Mouse (Mus musculus) neural tube, embryonic 14.5 days (tissue): ENCODE measurements around the gene Psmd12. TPM values are rescaled to one million over a fixed set of nuclear protein-coding genes. Genes with fewer than 3 reads are reported as not detected.

ENCODE experiments used
- ATAC-seq: fragments of 200-750 bp; cut with Nextera tagmentation; 2 replicates; pipeline ENCODE4 v1.8.0; 2017; ENCODE audit warnings: low read depth, mild to moderate bottlenecking, moderate TSS enrichment, moderate library complexity
- H3K27ac ChIP-seq: fragments of 300-500 bp; sonication (generic); 2 replicates; pipeline ENCODE4 v1.5.1; 2014; ENCODE audit warnings: low read depth, mild to moderate bottlenecking, control low read depth, low read length, moderate library complexity, mixed read lengths
- H3K27me3 ChIP-seq: fragments of 300-500 bp; sonication (generic); 2 replicates; pipeline ENCODE4 v1.6.1; 2014; ENCODE audit warnings: low read length; ENCODE audit not compliant: control insufficient read depth, insufficient read depth
- H3K36me3 ChIP-seq: fragments of 300-500 bp; sonication (generic); 2 replicates; pipeline ENCODE4 v1.6.1; 2014; ENCODE audit warnings: low read length, mixed read lengths; ENCODE audit not compliant: control insufficient read depth, insufficient read depth
- H3K4me1 ChIP-seq: fragments of 300-500 bp; sonication (generic); 2 replicates; pipeline ENCODE4 v1.6.1; 2014; ENCODE audit warnings: low read length; ENCODE audit not compliant: control insufficient read depth, insufficient read depth
- H3K4me2 ChIP-seq: fragments of 300-500 bp; sonication (generic); 2 replicates; pipeline ENCODE4 v1.6.1; 2014; ENCODE audit warnings: mild to moderate bottlenecking, low read depth, low read length, control low read depth
- H3K4me3 ChIP-seq: fragments of 300-500 bp; sonication (generic); 2 replicates; pipeline ENCODE4 v1.5.1; 2014; ENCODE audit warnings: low read depth, low read length, control low read depth, mixed read lengths
- H3K9ac ChIP-seq: fragments of 300-500 bp; sonication (generic); replicated peaks from 2 replicates; pipeline ENCODE4 v1.6.1; 2014; ENCODE audit warnings: low read depth, mild to moderate bottlenecking, control low read depth, low read length, mixed read lengths
- H3K9me3 ChIP-seq: fragments of 300-500 bp; sonication (generic); 2 replicates; pipeline ENCODE4 v1.6.1; 2016; ENCODE audit warnings: low read length; ENCODE audit not compliant: control insufficient read depth
- WGBS: fragments of 180-500 bp; shearing (Covaris S2); extraction: QIAGEN DNeasy Blood & Tissue Kit; methylation state at CpG from one replicate; pipeline ENCODE4 v1.1.7; 2014; 5-methylcytosine and 5-hydroxymethylcytosine counted together
- polyA plus RNA-seq: library from polyadenylated mRNA; unstranded; fragments of >200 nt; fragmentation: Nextera tagmentation; extraction: Ambion mirVana; gene quantifications from 2 replicates; pipeline ENCODE4 v1.2.1, GENCODE M21; 2014

Gene Psmd12
- polyA plus RNA-seq, 1 experiment from 2014 or later, result 159 TPM

DNA sequence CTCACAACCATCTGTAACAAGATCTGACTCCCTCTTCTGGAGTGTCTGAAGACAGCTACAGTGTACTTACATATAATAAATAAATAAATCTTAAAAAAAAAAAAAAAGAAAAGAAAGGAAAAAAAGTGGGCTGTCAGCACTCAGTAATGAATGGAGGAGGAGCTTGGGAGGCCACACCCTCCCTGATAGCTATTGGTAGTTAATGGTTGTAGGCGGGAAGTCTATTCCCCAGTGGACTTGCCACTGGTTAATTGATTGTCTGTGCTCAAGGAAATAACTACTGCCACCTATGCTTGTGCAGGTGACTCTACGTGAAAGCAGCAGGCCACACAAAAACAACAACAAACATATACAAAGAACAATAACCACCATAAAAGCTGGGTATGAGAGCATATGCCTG lies 37.1 kb downstream of the Psmd12 start:
- Histone ChIP-seq H3K36me3 (no peaks in the 10 kb centered on the region), H3K4me1 (no peaks in the 10 kb centered on the region)
- 98% methylated on average over 2 of the region's 2 CpGs for WGBS

GRCm38 (mm10) chr11:107518645-107519429 lies 39.6 kb downstream of the Psmd12 start:
- no peak overlapping the region for H3K9ac ChIP-seq
- no peaks in the 10 kb centered on the region for H3K27me3 ChIP-seq
- 85% methylated on average over 5 of the region's 5 CpGs for WGBS
- no peak overlapping the region for H3K4me3 ChIP-seq
- H3K27ac ChIP-seq, result no peak overlapping the region
- no peak overlapping the region for H3K4me2 ChIP-seq
- H3K4me1 ChIP-seq, result no peaks in the 10 kb centered on the region
- no peaks in the 10 kb centered on the region for H3K9me3 ChIP-seq
- ATAC-seq, result no peak
- H3K36me3 ChIP-seq, result no peaks in the 10 kb centered on the region

More for the DNA sequence above, 37.1 kb downstream of the Psmd12 start:
- no peak for ATAC-seq
- Histone ChIP-seq H3K27me3 (no peaks in the 10 kb centered on the region), H3K9me3 (no peaks in the 10 kb centered on the region), H3K4me3 (no peak overlapping the region), H3K27ac (no peak overlapping the region), H3K4me2 (no peak overlapping the region), H3K9ac (no peak overlapping the region)

- no peaks in the 10 kb centered on the region for H3K27me3 ChIP-seq
- 50% methylated on average over 1 of the region's 1 CpGs for WGBS
- H3K9me3 ChIP-seq, result no peaks in the 10 kb centered on the region
- no peak overlapping the region for H3K9ac ChIP-seq
- no peak overlapping the region for H3K27ac ChIP-seq
- H3K4me2 ChIP-seq, result no peak overlapping the region
- H3K36me3 ChIP-seq, result no peaks in the 10 kb centered on the region
- ATAC-seq, result no peak
- H3K4me3 ChIP-seq, result no peak overlapping the region
- no peaks in the 10 kb centered on the region for H3K4me1 ChIP-seq
Measured at GRCm38 (mm10) chr11:107521153-107521552, 41.9 kb downstream of the Psmd12 start.

- no peaks in the 10 kb centered on the region for H3K36me3 ChIP-seq
- H3K27ac ChIP-seq, result no peak overlapping the region
- 68% methylated on average over 1 of the region's 1 CpGs for WGBS
- no peaks in the 10 kb centered on the region for H3K4me1 ChIP-seq
- no peaks in the 10 kb centered on the region for H3K9me3 ChIP-seq
- H3K27me3 ChIP-seq, result no peaks in the 10 kb centered on the region
- no peak overlapping the region for H3K4me3 ChIP-seq
- no peak overlapping the region for H3K4me2 ChIP-seq
- H3K9ac ChIP-seq, result no peak overlapping the region
- no peak for ATAC-seq
Measured at GRCm38 (mm10) chr11:107524966-107525365, 45.7 kb downstream of the Psmd12 start.

GRCm38 (mm10) chr11:107527632-107528031 lies 48.3 kb downstream of the Psmd12 start:
- H3K27ac ChIP-seq, result no peak overlapping the region
- no peak overlapping the region for H3K4me3 ChIP-seq
- H3K4me1 ChIP-seq, result no peaks in the 10 kb centered on the region
- no peaks in the 10 kb centered on the region for H3K36me3 ChIP-seq
- WGBS, result 7% methylated on average over 3 of the region's 3 CpGs
- ATAC-seq, result no peak
- no peaks in the 10 kb centered on the region for H3K9me3 ChIP-seq
- H3K4me2 ChIP-seq, result no peak overlapping the region
- no peak overlapping the region for H3K9ac ChIP-seq
- no peaks in the 10 kb centered on the region for H3K27me3 ChIP-seq

GRCm38 (mm10) chr11:107529320-107529719 lies 50.0 kb downstream of the Psmd12 start:
- Histone ChIP-seq H3K9ac (no peak overlapping the region), H3K36me3 (no peaks in the 10 kb centered on the region), H3K4me2 (no peak overlapping the region), H3K27ac (no peak overlapping the region), H3K4me1 (no peaks in the 10 kb centered on the region), H3K27me3 (no peaks in the 10 kb centered on the region), H3K9me3 (no peaks in the 10 kb centered on the region), H3K4me3 (no peak overlapping the region)
- WGBS, result 40% methylated on average over 8 of the region's 8 CpGs
- no peak for ATAC-seq

- ATAC-seq, result no peak
- H3K9me3 ChIP-seq, result no peaks in the 10 kb centered on the region
- H3K4me1 ChIP-seq, result no peaks in the 10 kb centered on the region
- H3K4me3 ChIP-seq, result no peak overlapping the region
- no peaks in the 10 kb centered on the region for H3K27me3 ChIP-seq
- no peak overlapping the region for H3K27ac ChIP-seq
- H3K9ac ChIP-seq, result no peak overlapping the region
- WGBS, result 74% methylated on average over 4 of the region's 4 CpGs
- H3K36me3 ChIP-seq, result no peaks in the 10 kb centered on the region
- H3K4me2 ChIP-seq, result no peak overlapping the region
Measured at GRCm38 (mm10) chr11:107531445-107531844, 52.2 kb downstream of the Psmd12 start.

DNA sequence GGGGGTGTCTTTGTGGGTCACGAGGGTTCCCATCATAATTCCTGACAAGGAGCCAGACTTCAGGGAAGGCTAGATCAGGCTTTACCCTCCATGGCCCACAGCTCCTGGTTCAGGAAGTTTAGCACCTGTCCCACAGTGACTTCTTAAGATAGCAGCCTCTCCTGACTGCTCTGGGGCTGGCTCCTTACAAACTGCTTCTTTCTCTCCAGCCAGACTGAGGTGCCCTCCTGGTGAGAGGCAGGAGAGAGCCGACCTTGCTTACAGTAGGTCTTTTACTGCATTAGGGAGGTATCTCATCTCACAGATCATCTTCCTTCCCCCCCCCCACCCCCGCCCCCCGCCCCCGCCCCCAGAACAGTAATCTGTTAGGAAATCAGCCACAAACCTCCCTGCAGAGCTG lies 53.0 kb downstream of the Psmd12 start:
- no peak for ATAC-seq
- H3K9me3 ChIP-seq, result no peaks in the 10 kb centered on the region
- WGBS, result 50% methylated on average over 5 of the region's 5 CpGs
- H3K27me3 ChIP-seq, result no peaks in the 10 kb centered on the region
- H3K4me1 ChIP-seq, result no peaks in the 10 kb centered on the region
- no peak overlapping the region for H3K9ac ChIP-seq
- H3K36me3 ChIP-seq, result no peaks in the 10 kb centered on the region
- no peak overlapping the region for H3K27ac ChIP-seq
- H3K4me3 ChIP-seq, result no peak overlapping the region
- no peak overlapping the region for H3K4me2 ChIP-seq

DNA sequence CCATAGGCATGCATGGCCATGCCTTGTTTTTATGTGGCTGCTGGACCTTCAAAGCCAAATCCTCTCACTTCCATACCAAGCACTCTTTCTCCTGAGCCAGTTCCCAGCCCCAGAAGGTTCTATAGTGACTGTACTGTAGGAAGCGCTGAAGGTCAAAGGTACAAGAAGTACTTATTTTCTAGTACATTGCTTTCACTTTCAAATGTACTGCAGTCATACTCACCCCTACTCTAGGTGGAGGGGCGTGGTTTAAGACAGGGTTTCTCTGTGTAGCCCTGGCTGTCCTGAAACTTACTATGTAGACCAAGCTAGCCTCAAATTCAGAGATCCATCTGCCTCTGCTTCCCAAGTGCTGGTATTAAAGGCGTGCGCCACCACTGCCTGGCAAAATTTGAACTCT lies 59.7 kb downstream of the Psmd12 start:
- 93% methylated on average over 4 of the region's 4 CpGs for WGBS
- no peaks in the 10 kb centered on the region for H3K9me3 ChIP-seq
- ATAC-seq, result no peak
- H3K9ac ChIP-seq, result no peak overlapping the region
- no peaks in the 10 kb centered on the region for H3K4me1 ChIP-seq
- H3K27ac ChIP-seq, result no peak overlapping the region
- no peaks in the 10 kb centered on the region for H3K36me3 ChIP-seq
- H3K4me2 ChIP-seq, result no peak overlapping the region
- H3K27me3 ChIP-seq, result no peaks in the 10 kb centered on the region
- no peak overlapping the region for H3K4me3 ChIP-seq
